Mouse (Mus musculus) left cerebral cortex, postnatal 14 days (tissue): ENCODE measurements around the gene Vps13d. TPM values are rescaled to one million over a fixed set of nuclear protein-coding genes. Genes with fewer than 3 reads are reported as not detected.

Source experiments
- DNase-seq, 2 experiments: peaks; one replicate each; pipeline ENCODE4 v3.0.0; 2021 to 2022; ENCODE audit warnings: low spot score in 2 of 2, mixed read lengths in 1 of 2
- intact Hi-C: fragments of 180-260 bp; cut with DNase I; formaldehyde crosslinking; loops from one replicate; pipeline ENCODE4 v1.15.1; 2025
- total RNA-seq, 2 experiments: library from RNA; stranded (reverse); gene quantifications; 2 replicates each; pipeline ENCODE4 v1.2.3; 2021

Gene Vps13d
- total RNA-seq, 2 experiments from 2014 or later: 55.5 to 56.5 TPM

- no peak for DNase-seq
- intact Hi-C loops: loop anchor here (2.0 kb wide), 1 partner anchor 161 kb away; no protein-coding TSS in a partner anchor
Observed at GRCm38 (mm10) chr4:145051209-145051969, 143.4 kb downstream of the Vps13d start.

DNA sequence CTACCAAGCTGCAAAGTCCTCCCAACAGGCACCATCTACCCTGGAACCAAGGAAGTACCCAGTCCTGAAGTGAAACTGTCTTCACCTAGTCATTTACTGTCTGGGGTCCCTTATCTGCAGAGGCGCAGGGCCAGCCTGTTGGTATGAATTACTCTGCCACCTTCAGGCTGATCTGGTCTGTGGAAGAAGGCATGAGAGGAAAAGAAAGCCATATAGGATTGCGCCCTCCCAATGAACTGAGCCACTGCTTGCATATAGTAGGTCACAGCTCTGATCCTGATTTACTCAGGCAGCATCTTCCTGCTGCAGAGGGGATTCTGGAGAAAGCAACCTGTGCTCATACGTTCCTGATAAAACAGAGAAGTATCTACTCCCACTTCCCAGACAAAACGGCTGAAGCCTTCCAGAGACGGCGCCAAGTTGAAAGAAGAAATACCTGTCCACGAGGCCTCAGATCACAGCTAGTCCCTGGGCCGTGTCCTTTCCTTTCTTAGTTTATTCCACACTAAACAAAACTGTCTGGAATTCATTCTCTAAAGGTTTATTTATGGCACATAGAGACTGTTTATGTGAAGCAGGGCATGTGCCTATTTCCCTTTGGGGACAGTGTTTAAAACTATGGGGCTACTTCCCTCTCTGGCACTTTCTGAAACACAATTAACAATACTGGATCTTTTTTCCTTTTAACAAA lies 144.1 kb downstream of the Vps13d start:
- no peak for DNase-seq
- intact Hi-C loops: loop anchor here (2.0 kb wide), 1 partner anchor 160 kb away; no protein-coding TSS in a partner anchor

- intact Hi-C loops: no loop called here
Observed at GRCm38 (mm10) chr4:145047964-145048363, 146.8 kb downstream of the Vps13d start.

GRCm38 (mm10) chr4:145046032-145046401 lies 148.8 kb downstream of the Vps13d start:
- intact Hi-C loops: no loop called here
- DNase-seq: no peak

More at GRCm38 (mm10) chr4:145047964-145048363, 146.8 kb downstream of the Vps13d start:
- DNase-seq: no peak

DNA sequence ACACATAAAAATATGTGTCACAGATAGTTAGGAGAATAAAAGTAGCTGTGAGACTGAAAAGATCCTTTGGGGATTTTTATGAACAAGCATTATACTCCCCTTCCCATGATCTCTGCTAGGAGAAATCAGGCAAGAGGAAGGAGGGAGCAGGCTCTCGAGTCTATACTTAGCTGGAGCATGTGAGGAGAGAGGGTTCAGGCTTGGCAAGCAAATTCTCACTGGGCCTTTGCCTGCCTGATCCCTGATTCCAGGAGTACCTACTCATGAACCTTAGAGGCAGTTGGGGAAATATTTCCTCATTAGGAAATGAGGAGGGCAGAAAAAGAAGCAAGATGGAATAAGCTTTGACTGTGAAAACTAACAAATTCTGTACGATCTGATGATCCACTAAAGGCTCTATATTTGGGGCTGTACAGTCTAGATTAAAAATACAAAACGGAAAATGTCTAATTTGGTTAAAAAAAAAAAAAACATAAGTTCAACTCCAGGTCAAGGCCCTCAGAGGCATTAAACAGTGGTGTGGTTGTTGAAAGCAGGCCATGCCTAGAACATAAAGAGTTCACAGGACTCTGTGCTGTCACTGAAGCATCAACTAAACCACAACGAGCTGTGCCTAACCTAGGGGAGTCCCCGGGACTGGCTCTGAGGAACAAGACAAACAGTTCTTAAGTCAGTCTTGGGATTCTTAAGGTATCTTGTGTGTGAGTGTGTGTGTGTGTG lies 149.3 kb downstream of the Vps13d start:
- intact Hi-C loops: no loop called here
- DNase-seq: no peak

DNA sequence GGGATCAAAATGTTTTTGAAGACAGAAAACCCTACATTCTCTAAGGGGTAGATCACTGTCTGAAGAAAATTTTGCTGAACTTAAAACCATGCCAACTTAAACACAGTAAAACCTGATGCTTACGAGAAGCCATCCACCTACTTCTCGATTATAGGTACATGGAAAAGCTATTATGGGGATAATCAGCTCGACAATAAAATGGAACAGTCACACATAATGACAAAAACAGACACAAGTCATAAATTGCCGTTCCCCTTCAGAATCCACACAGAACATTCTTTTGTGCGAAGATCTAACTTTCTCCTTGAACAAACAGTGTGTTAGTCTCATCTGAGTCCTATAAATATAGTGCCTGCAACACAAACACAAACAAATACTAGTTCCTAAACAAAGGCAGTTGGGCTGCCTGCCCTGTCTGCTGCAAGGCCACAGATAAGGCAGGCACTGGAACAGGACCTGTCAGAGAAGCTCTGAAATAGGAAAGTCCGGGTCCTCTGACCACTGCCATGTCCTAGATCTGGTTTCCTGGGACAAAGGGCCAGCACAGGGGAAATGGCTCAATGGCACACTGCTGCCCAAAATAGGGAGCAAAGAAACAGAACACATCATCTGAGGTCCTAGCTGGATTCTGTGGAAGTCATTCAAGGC lies 153.5 kb downstream of the Vps13d start:
- DNase-seq: no peak
- intact Hi-C loops: no loop called here

GRCm38 (mm10) chr4:145037631-145038416 lies 157.0 kb downstream of the Vps13d start:
- intact Hi-C loops: no loop called here

DNA sequence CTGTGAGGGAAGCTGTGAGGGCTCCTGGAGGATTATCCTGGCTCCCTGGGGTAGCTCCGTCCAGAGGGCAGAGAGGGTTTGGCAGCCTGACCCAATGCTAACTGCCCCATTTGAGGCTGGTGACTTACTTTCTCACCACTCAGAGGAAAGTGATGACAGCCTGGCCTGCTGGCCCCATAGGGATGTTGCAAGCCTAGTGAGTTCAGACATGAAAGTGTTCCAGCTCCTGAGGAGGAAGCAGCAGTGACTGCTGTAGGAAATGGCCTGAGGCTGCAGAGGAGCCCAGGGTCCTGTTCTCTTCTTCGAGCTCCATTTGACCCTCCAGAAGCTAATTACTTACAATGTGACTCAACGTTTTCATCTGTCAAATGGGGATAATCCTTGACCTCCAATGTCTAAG lies 157.8 kb downstream of the Vps13d start:
- DNase-seq: no peak
- intact Hi-C loops: no loop called here

More at GRCm38 (mm10) chr4:145037631-145038416, 157.0 kb downstream of the Vps13d start:
- DNase-seq: no peak

- no peak for DNase-seq
- intact Hi-C loops: no loop called here
Observed at GRCm38 (mm10) chr4:145035450-145035849, 159.4 kb downstream of the Vps13d start.

DNA sequence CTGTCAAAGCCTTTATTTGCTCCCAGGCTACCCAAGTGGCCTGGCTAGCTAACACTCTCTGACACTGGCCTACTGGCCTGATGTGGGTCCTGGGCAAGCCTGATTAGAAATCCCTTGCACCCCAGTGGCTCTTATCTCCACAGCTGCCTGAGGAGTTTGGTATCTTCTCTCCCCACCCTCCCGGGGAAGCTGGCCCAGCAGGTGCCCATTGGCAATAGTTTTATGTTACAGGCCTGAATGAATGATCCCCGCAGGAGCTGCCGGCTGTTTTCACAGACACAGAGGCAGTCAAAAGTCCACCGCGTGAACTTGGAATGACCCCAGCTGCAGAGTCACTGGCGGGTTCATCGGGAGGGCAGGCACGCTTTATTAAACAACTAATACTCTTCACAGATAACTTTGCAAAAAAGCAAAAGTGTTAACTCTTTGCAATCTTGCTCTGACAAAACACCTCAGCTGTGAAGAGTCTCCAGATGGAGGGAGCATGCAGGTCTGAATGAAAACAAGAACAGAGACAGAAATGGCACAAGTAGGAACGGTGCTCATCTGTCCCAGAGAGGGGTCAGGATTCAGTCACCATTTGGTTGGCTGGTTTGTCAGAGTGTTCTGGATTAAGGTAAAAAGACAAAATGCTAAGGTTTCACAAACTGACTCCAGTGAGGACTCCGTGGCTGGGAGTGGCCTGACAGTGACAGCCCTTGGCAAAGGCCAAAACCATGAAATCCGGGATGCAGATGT lies 160.1 kb downstream of the Vps13d start:
- intact Hi-C loops: no loop called here
- no peak for DNase-seq

GRCm38 (mm10) chr4:145033392-145033791 lies 161.4 kb downstream of the Vps13d start:
- intact Hi-C loops: no loop called here
- DNase-seq: no peak

DNA sequence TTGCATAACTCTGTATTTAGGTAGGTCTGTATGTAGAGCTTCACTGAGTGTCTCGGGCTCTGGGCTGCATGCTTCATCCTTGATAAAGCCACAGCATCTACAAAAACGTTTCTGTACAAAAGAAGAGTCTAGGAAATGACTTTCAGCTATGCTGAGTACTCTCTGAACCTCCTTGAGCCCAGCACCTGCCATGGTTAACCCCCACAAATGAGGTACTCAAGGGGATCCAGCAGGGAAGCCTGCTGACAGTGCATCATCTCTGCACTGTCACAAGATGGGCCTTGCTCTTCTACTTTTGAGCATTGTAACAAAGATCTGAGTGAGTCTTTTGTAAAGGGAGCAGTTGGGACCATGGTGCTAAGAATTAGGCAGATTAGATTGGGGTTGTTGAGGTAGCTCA lies 162.2 kb downstream of the Vps13d start:
- intact Hi-C loops: no loop called here
- no peak for DNase-seq

GRCm38 (mm10) chr4:145031510-145031909 lies 163.3 kb downstream of the Vps13d start:
- intact Hi-C loops: no loop called here

GRCm38 (mm10) chr4:145026449-145026851 lies 168.4 kb downstream of the Vps13d start:
- intact Hi-C loops: no loop called here

More at GRCm38 (mm10) chr4:145031510-145031909, 163.3 kb downstream of the Vps13d start:
- no peak for DNase-seq

DNA sequence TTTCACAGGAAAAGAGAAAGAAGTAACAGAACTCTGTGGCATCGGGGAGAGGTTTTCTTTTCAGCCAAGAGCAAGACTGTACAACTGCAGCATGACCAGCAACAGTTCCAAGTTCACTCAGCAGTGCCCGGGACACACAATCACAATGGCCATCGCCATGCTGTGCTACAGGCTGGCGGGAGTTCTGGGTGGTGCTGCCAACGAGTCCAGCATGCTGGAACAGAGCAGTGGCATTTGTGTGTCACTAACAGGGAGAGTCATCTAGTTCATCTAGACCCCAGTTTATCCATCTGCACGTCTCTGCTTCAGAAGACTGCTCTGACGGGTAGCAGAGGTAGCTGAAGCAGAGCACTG lies 169.4 kb downstream of the Vps13d start:
- intact Hi-C loops: no loop called here
- peak in 1 of 2 experiments; percentile 39 for DNase-seq

More at GRCm38 (mm10) chr4:145026449-145026851, 168.4 kb downstream of the Vps13d start:
- DNase-seq: no peak

DNA sequence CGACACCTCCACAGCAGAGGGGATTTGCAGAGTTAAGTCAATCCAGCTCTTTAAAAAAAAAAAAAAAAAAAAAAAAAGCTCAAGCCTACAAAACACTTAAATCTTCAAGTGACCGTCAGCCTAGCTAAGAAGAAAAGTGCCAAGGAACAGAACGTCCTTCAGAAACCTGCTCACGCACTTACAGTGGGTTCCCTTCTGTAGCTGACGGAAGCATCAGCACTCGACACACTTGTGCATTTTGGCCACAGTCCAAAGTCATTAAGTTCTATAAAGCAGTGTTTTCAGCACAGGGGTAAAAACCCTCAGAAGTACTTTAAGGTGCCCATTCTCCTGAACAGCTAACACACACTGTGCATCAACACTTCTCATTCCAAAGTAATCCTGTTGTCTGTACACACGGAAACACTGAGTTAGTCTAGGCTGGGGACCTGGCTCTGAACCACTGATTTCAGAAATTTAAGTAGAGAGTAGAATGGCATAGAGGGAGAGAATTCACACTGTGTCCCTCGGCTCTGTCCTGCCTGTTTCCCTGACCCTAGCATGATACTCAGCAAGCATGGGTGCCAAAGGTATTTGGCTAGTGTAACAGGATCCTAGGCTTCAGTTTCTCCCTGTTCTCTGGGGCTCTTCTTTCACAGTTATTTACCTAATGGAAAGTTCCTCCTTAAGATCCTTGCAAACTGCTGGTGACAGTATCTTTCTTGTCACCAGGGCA lies 170.0 kb downstream of the Vps13d start:
- DNase-seq: peak; percentile 45 to 74
- intact Hi-C loops: no loop called here

DNA sequence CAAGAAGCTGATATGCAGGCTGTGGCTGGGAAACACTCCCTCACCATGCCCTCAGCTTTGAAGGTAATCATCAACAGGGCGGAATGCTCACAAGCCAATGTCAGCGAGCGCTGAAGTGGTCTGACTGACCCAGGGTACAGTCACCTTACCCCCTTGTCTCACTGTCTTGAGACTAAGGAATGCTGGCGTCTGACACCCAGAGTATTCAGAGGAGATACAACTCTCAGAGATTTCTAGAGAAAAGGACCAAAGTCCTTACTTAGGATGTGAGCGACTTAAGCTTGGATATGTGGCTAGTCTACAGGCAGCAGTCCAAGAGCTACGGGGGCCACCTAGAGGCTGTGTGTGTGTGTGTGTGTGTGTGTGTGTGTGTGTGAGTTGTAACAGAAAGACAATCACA lies 170.9 kb downstream of the Vps13d start:
- intact Hi-C loops: no loop called here
- DNase-seq: no peak

- DNase-seq: no peak
- intact Hi-C loops: no loop called here
Observed at GRCm38 (mm10) chr4:145022815-145023214, 172.0 kb downstream of the Vps13d start.
